Mouse (Mus musculus): ENCODE data around the gene Dmgdh.

Gene Dmgdh

GRCm38 (mm10) chr13:93710325-93710724, 36.1 kb downstream of the Dmgdh start:
- CTCF ChIA-PET = no interaction called here

- CTCF ChIA-PET = interaction anchor here (0.9 kb wide), 1 partner anchor 1308 kb away, joined by 4 read pairs; no protein-coding TSS in a partner anchor
Observed at GRCm38 (mm10) chr13:93711226-93711625, 37.0 kb downstream of the Dmgdh start.

GRCm38 (mm10) chr13:93712362-93712761, 38.1 kb downstream of the Dmgdh start:
- CTCF ChIA-PET = no interaction called here

- CTCF ChIA-PET = no interaction called here
Observed at GRCm38 (mm10) chr13:93713826-93714225, 39.6 kb downstream of the Dmgdh start.

GRCm38 (mm10) chr13:93717113-93717512, 42.9 kb downstream of the Dmgdh start:
- CTCF ChIA-PET = no interaction called here

- CTCF ChIA-PET = no interaction called here
Observed at GRCm38 (mm10) chr13:93718948-93719347, 44.7 kb downstream of the Dmgdh start.

GRCm38 (mm10) chr13:93721916-93722315, 47.7 kb downstream of the Dmgdh start:
- CTCF ChIA-PET = no interaction called here

- CTCF ChIA-PET = no interaction called here
Observed at GRCm38 (mm10) chr13:93723455-93723854, 49.2 kb downstream of the Dmgdh start.

GRCm38 (mm10) chr13:93724206-93724605, 50.0 kb downstream of the Dmgdh start:
- CTCF ChIA-PET = interaction anchor here (0.7 kb wide), 1 partner anchor 886 kb away, joined by 4 read pairs; no protein-coding TSS in a partner anchor

GRCm38 (mm10) chr13:93735131-93735636, 61.0 kb downstream of the Dmgdh start:
- CTCF ChIA-PET = no interaction called here

GRCm38 (mm10) chr13:93744118-93744517, 69.9 kb downstream of the Dmgdh start:
- CTCF ChIA-PET = no interaction called here

GRCm38 (mm10) chr13:93752597-93753400, 78.6 kb downstream of the Dmgdh start:
- CTCF ChIA-PET = interaction anchor here (0.6 kb wide), 1 partner anchor 497 kb away, joined by 8 read pairs; no protein-coding TSS in a partner anchor

GRCm38 (mm10) chr13:93755084-93755483, 80.9 kb downstream of the Dmgdh start:
- CTCF ChIA-PET = no interaction called here

- CTCF ChIA-PET = no interaction called here
Observed at GRCm38 (mm10) chr13:93756674-93757073, 82.4 kb downstream of the Dmgdh start.

- CTCF ChIA-PET = no interaction called here
Observed at GRCm38 (mm10) chr13:93757514-93757913, 83.3 kb downstream of the Dmgdh start.

- CTCF ChIA-PET = no interaction called here
Observed at GRCm38 (mm10) chr13:93758149-93758898, 84.1 kb downstream of the Dmgdh start.

GRCm38 (mm10) chr13:93761831-93762230, 87.6 kb downstream of the Dmgdh start:
- CTCF ChIA-PET = no interaction called here

GRCm38 (mm10) chr13:93762879-93763278, 88.6 kb downstream of the Dmgdh start:
- CTCF ChIA-PET = no interaction called here

GRCm38 (mm10) chr13:93764321-93764973, 90.2 kb downstream of the Dmgdh start:
- CTCF ChIA-PET = interaction anchor here (0.7 kb wide), 1 partner anchor 9 kb away, joined by 19 read pairs; no protein-coding TSS in a partner anchor

GRCm38 (mm10) chr13:93771031-93771587, 96.9 kb downstream of the Dmgdh start:
- CTCF ChIA-PET = no interaction called here

GRCm38 (mm10) chr13:93771588-93772278, 97.5 kb downstream of the Dmgdh start, which contains the start of gene Arsb:
Arsb (plus strand) TSS chr13:93771630.
- CTCF ChIA-PET = no interaction called here

Measured in spleen, embryonic (tissue).